Mouse (Mus musculus) brain, embryonic 14.5 days (tissue): ENCODE results near the gene Ror2.

Experiments
- CTCF ChIP-seq: fragments of 200-500 bp; IDR thresholded peaks from 2 replicates; pipeline ENCODE4 v1.5.1; 2012; ENCODE audit warnings: inconsistent platforms, mild to moderate bottlenecking, moderate library complexity, borderline replicate concordance; ENCODE audit not compliant: insufficient read depth, insufficient read length; ENCODE audit errors: extremely low read depth
- POLR2A ChIP-seq: fragments of 200-500 bp; IDR thresholded peaks from 2 replicates; pipeline ENCODE4 v1.6.1; 2012; ENCODE audit warnings: mild to moderate bottlenecking, inconsistent platforms, borderline replicate concordance; ENCODE audit not compliant: poor library complexity, insufficient read depth, insufficient read length, severe bottlenecking; ENCODE audit errors: extremely low read depth

DNA sequence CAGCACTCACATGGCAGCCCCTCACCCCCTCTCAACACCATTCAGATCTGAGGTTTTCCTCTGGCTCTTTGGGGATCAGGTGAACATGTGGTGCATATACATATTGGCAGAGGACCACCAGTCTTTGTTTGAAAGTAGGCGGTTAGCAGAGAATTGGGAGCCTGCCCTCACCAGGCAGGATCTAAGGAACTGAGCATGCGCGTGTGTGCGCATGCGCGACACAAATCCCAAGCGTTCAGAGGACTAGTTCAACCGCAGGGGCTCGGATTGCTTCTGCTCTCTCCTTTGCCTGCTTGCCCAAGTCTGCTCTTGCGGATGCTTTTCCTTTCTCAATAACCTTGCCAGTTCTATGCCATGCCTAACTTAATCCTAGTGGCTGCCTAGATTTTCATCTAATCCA lies 66.0 kb downstream of the Ror2 start:
- TF ChIP-seq CTCF (no peak), POLR2A (no peak)
